Mouse (Mus musculus): ENCODE data around the gene Trappc6b. TPM values are rescaled to one million over a fixed set of nuclear protein-coding genes. Genes with fewer than 3 reads are reported as not detected.

The Trappc6b gene
- 10 to 100 TPM; 46.7 to 50.0 TPM for total RNA-seq (2021)
- long read RNA-seq, experiment 1, transcript Trappc6b-201 (6 exons, 1,255 nt) = major isoform, 40 of 56 reads
- long read RNA-seq, experiment 1, partial matches to known transcripts = 9 of 56 reads
- long read RNA-seq, experiment 1, other reads (novel, unspliced or antisense) = 6 of 56 reads
- long read RNA-seq, experiment 2, transcript Trappc6b-201 (6 exons, 1,255 nt) = major isoform, 31 of 36 reads
- long read RNA-seq, experiment 2, partial matches to known transcripts = 2 of 36 reads
- long read RNA-seq, experiment 2, other reads (novel, unspliced or antisense) = 1 of 36 reads

DNA sequence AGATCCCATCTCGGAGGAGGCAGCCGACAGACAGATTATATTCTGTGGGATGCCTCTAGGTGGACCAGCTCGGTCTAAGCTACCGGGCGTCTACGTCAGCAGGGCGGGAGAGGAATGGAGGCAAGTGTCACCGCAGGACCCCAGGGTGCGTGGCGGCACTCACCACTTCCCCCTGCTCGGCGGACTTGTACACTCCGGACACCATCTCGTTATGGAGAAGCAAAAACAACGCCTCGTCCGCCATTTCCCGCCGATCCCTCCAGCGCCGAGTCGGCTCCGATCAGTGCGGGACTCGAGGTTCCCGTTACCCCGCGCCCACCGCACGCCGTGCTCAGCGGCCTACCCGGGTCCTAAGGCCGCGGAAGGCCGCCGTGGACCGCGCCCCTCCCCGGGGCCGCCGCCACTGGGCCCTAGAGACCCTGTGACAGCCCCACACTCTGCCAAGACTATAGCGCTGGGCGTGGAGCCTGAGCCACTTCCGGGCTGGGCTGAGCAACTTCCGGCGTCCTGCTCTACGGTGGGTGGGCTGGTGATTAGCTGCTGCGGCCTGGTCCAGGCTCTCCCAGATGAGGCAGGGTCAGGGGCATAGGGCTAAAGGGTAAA, at the start of gene Trappc6b:
TSS of gene Trappc6b (minus strand) at position 480 of the 603 bp plus-strand sequence.
- intact Hi-C loops (cut with DNase I) = loop anchor here (2.0 kb wide), 2 partner anchors 48 to 70 kb away; partner anchors contain the start of genes Gemin2 and Sec23a
- peak; percentile 82 to 88 for DNase-seq

DNA sequence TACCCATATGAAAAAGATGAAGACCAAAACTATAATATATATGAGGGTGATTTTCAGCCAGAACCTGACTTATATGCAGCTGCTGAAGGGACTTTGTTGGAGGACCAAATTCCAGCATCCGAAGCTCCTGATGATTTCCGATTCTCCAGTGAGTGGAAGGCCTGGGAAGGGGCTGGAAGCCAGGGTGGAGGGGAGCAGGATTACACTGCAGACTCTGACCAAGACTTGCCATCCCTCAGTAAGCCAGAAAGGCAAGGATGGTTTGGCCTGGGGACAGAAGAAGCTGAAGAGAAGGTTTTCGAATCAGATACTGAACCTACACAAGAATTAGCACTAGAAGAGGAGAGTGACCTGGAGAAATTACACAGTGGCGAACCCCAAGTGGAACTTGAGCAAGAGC, 46.7 kb upstream of the Trappc6b start:
- intact Hi-C loops (cut with DNase I) = no loop called here
- DNase-seq = no peak

DNA sequence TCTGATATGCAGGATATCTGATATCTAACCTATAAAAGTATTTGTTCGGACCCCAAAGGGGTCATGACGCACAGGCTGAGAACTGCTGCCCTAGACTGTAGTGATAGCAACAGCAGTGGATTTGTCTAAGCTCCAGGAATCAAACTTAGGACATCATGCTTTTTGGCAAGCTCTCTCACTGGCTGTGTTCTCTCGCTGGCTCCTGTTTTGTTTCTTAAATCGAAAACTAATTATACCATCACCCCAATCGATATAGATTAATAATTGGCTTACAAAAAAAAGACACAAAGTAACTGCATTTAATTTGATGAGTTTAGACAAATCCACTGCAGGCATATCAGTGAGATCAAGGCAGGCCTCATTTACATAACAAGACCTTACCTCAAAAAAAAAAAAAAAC, 45.2 kb upstream of the Trappc6b start:
- intact Hi-C loops (cut with DNase I) = no loop called here

DNA sequence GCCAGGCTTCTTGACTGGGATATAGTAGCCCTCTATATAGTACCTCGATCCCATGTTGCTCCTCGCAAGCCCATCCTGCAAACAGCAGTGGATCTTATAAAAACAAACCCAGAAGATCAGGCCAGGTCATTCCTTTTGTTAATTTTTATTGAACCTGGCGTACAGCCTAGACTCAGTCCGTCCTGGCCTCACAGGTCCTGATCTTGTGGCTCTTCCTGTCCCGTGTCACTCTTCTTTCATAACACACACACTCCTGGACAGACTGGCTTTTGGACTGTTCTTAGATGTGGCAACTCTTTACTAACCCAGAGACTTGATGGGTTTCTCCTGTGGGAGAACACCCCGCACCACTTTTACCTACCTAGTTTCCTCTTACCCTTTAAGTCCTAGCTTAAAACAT, 44.6 kb upstream of the Trappc6b start:
- no peak for DNase-seq
- intact Hi-C loops (cut with DNase I) = no loop called here

More for the DNA sequence above, 45.2 kb upstream of the Trappc6b start:
- DNase-seq = no peak

DNA sequence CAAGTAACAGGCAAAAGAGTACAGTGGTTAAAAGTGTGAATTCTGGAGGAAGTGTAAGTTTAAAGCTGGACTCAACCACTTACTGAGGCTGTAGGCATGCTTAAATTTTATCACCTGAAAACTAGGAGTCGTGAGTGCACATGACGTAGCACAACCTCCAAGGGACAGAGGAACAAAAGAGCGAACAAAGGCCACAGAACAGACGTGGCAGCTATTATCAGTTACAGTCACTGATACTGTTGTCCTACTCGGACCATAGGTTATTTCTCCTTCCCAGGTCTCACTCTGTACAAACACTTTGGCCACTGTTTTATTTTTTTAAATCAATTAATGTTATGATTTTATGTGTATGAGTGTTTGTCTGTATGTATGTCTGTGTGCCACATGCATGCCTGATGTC, 43.5 kb upstream of the Trappc6b start:
- DNase-seq = no peak
- intact Hi-C loops (cut with DNase I) = no loop called here

DNA sequence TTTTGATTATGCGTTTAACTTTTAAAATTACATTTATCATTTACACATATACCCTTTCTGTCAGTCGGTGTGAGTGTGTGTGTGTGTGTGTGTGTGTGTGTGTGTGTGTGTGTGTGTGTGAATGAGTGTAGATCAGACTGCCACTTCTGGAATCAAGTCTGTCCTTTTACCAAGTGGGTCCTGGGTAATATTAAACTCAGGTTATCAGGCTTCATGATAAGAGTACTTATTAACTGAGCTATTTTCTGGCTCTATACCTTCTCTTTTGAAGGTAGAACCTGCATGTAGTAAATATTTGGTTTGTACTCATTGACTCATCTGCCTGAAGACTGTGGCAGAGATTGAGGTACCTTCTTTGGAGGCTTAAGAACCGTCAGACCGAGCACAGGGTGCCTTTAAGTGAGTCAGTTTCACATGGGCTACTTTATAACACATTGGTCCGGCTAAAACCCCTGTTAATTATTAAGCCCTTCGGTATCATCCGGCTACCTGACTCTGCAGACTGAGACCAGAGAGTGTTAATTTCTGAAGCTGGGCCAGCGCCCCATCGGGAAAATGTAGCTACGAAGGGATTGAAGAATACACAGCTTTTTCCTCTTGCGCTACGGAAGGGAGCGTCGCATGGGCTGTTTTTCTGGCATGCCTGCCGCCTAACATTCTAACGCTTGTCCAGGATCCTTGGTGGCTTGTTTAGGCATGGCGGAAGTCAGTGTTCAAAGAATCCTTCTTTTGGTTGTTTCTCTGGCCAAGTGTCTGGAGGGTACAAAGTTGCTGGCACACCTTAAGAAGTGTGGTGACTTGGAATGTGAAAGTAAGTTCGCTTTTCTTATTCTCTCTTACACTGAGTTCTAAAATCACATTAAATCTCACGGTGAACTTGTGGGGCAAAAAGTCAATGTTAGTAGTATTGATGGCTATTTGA, 34.1 kb upstream of the Trappc6b start, which contains the start of gene Mia2:
TSS of gene Mia2 (plus strand) at position 696 of the 922 bp plus-strand sequence.
- intact Hi-C loops (cut with DNase I) = no loop called here
- no peak for DNase-seq

DNA sequence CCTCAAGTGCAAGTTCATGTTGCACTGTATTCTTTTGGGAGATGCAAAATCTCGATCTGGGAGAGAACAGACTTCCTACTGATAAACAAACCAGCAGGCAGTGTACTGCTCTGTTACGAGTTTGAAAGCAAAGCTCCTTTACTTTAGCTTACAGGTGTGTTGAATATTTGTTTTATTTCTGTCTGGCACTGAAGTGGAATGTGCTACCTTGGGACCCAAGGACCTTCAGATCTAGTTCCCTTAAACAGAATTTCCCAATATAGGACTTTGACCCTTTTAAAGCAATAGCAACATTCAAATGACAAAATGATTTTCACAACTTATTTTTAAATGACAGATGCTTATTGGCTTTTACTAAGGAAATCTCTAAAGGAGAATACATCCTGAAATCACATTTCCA, 32.3 kb upstream of the Trappc6b start:
- no peak for DNase-seq
- intact Hi-C loops (cut with DNase I) = no loop called here

DNA sequence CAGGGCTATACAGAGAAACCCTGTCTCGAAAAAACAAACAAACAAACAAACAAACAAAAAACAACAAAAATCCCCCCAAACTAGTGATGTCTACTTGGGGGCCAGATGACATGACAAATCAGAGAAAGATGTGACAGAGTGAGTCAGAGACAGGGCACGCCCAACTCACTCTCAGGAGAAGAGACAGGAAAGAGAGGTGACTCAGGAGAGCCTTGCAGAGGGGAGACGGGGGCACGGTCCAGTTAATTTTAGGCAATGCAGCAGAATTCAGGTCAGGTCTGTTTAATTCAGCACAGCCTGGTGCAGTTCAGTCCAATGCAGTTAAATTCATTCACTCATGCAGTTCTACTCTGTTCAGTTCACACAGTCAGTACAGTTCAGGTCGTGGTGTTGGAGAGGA, 24.9 kb upstream of the Trappc6b start:
- intact Hi-C loops (cut with DNase I) = no loop called here
- DNase-seq = no peak

DNA sequence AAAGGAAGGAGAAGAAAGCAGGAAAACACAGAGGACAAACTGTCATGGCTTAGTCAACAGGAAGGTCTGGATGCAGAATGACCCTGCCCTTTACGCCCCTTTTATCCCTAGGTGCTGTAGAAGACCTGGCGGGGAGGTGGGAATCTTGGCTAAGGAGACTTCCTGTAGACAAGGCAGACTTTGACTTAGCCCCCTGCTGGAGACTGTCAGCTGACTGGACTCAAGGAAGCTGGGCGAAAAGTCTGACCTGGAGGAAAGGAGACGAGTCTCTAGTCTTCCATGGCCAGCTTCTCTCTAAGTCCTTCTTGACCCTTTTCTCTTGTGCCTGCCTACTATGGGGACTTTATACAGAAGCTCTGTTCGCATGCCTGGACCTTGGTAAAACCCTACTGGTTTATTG, 23.2 kb upstream of the Trappc6b start:
- intact Hi-C loops (cut with DNase I) = no loop called here

DNA sequence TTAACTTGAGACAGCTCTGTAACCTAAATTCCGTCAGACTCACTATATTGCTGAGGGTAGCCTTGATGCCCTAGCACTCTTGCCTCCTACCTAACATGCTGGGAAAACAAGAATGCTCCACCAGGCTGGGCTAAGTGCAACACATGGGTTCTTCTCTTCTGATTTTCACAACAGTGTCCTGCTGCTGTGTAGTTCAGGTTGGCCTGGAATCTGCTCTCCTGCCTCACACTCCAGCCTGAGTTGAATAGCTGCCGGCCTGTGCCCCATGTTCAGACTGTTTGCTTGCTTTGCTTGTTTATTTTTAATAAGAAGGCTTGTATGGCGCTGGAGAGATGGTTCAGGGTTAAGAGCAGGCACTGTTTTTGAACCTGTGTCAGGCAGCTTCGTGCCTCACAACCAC, 19.2 kb upstream of the Trappc6b start:
- no peak for DNase-seq
- intact Hi-C loops (cut with DNase I) = no loop called here

More for the DNA sequence above, 23.2 kb upstream of the Trappc6b start:
- no peak for DNase-seq

DNA sequence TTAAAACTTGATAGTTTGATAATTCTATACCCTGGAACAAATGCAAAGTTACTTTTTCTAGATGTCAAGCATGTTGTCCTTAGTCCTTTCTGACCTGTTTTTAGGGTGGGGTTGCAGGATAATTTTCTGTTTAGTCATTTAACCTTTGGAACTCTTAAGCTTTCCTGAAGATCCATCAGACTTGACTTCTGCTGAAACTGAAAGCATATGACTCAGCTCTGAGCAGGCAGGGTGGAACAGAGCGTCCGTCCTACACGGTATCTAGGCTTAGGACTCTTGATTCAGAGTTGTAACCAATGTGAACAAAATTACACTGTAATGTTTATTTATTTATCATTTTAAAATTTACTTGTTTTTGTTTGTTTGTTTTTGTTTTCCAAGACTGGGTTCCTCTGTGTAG, 16.6 kb upstream of the Trappc6b start:
- intact Hi-C loops (cut with DNase I) = no loop called here

DNA sequence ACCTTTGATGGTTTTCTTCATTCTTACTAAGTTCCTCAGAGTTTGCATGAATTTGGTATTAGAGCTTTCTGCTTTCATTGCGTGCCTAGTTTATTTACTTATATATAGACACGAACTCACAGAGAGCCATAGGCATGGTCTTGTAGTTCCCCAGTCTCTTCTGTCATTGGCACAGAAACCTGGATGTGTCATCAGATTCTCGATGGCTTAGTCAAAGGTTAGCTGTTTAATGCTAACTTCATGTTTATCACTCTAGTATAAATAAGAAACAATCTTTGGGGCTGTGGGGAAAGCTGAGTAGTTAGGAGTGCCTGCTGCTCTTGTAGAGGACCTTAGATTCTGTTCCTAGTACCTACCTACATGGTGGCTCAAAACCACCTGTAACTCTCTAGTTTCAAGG, 15.7 kb upstream of the Trappc6b start:
- intact Hi-C loops (cut with DNase I) = no loop called here
- DNase-seq = no peak

More for the DNA sequence above, 16.6 kb upstream of the Trappc6b start:
- DNase-seq = no peak

DNA sequence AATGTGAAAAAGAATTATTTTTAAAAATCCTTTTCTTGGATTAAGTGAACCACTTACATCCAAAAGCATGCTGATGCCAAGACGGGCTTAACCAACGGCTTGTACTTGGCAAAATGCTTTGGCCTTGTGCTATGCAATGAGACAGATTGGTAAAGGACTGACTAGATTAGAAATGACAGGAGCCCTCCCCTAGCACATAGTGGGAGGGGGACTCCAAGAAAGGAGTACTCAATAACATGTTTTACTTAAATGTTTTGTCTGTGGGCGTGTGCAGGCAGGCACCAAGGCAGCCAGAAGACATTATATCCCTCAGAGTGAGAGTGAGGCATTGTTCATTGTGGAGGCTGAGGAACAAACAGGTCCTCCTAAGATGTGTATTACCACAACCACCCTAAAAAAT, 12.8 kb upstream of the Trappc6b start:
- no peak for DNase-seq
- intact Hi-C loops (cut with DNase I) = no loop called here

DNA sequence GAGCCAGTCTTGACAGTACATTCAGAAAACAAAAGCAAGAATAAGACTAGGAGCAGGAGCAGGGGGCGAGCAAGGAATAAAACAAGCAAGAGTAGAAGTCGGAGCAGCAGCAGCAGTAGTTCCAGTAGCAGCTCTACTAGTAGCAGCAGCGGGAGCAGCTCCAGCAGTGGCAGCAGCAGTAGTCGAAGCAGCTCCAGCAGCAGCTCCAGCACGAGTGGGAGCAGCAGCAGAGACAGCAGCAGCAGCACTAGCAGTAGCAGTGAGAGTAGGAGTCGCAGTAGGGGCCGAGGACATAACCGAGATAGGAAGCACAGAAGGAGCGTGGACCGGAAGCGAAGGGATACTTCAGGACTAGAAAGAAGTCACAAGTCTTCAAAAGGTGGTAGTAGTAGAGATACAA, 11.0 kb upstream of the Trappc6b start:
- intact Hi-C loops (cut with DNase I) = no loop called here
- DNase-seq = no peak

DNA sequence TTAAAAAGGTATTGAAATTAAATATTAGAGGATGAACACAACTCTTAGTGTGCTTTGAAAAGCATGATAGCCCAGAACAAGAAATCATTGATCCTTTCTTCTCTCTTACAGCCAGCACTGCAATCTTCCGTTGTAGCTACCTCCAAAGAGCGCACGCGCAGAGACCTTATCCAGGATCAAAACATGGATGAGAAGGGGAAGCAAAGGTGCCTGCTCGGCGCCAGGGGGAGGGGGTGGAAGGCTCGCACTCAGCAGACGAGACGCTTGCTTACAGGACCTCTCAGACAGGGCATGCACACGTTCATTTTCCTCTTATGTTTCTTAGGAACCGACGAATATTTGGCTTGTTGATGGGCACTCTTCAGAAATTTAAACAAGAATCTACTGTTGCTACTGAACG, 7.5 kb upstream of the Trappc6b start:
- intact Hi-C loops (cut with DNase I) = loop anchor here (5.0 kb wide), 1 partner anchor 149 kb away; the partner anchor contains the start of gene Fbxo33
- no peak for DNase-seq

DNA sequence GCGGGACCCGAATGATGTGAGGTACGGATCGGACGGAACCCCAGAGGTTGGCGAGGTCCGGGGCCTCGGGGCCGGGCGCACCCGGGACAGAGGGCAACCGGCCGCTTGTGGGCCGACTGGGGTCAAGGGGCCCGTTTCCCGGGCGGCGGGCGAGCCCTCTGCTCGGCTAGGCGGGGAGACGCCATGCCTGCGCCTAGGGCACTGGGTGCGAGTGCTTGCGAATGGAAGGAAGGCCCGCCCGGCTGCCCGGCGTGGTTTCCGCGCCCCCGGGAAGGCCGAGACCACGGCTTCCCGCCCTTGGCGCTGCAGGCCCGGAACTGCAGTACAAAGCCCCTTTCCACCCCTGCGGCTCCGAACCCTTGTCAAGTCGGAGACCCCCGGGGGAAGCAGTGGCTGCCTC, 5.8 kb upstream of the Trappc6b start:
- no peak for DNase-seq
- intact Hi-C loops (cut with DNase I) = loop anchor here (5.0 kb wide), 1 partner anchor 150 kb away; the partner anchor contains the start of gene Fbxo33

DNA sequence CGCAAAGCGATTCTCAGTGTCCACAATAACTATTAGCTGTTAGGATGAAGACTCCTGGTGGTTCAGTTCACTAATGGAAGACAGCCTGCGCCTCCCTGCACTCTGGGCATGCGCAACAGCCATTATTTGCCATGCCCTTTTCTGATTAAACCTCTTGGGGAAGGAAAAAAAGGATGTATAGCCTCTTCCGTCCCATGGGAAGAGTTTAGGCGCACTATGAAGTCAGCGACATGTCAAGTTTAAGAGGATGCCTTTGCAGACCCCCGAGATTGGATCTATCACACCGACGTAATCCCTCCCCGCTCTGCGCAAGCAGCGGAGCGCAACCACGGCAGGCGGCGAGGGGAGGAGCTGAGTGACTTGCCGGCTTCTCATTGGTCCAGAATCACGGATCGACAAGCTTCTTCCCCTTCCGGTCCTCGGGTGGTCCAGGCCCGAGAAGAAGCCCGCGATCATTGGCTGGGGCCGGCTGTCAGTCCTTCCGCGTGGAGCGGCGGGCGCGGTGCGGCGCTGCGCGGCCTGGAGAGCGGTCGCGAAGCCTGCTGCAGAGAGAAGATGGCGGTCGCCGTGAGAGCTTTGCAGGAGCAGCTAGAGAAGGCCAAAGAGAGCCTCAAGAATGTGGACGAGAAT, 5.3 kb upstream of the Trappc6b start, which contains the start of gene Pnn:
TSS of gene Pnn (plus strand) at position 437 of the 630 bp plus-strand sequence.
- intact Hi-C loops (cut with DNase I) = loop anchor here (5.0 kb wide), 1 partner anchor 151 kb away; the partner anchor contains the start of gene Fbxo33
- DNase-seq = peak; percentile 96 to 97

DNA sequence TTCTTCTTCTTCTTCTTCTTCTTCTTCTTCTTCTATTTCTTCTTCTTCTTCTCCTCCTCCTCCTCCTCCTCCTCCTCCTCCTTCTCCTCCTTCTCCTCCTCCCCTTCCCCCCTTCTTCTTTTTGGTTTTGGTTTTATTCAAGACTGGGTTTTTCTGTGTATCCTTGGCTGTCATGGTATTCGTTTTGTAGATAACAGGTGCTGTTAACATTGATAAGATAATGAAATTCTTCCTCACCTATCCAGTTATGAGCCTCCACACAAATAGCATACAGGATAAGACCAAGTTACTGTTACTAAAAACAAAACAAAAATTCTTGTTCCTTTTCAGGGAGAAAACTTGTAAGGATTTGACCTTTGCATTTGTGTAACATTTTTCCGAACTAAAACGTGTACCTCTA, 4.5 kb upstream of the Trappc6b start:
- no peak for DNase-seq
- intact Hi-C loops (cut with DNase I) = loop anchor here (5.0 kb wide), 1 partner anchor 152 kb away; the partner anchor contains the start of gene Fbxo33

DNA sequence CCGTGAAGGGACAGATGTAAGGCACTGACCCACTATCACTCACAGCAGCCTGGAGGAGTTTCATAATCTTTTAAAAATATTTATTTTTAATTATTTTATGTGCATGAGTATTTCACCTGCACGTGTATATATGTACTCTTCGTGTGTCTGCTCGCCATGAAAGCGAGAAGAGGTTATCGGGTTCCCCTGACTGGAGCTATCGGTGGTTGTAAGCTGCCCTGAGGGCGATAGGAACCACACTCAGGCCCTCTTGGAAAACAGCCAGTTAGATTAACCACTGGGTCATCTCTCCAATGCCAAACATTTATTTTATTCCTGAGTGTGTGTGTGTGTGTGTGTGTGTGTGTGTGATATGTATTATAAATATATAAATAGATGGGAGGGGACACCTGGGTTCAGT, 3.6 kb upstream of the Trappc6b start:
- no peak for DNase-seq
- intact Hi-C loops (cut with DNase I) = loop anchor here (5.0 kb wide), 1 partner anchor 152 kb away; the partner anchor contains the start of gene Fbxo33

DNA sequence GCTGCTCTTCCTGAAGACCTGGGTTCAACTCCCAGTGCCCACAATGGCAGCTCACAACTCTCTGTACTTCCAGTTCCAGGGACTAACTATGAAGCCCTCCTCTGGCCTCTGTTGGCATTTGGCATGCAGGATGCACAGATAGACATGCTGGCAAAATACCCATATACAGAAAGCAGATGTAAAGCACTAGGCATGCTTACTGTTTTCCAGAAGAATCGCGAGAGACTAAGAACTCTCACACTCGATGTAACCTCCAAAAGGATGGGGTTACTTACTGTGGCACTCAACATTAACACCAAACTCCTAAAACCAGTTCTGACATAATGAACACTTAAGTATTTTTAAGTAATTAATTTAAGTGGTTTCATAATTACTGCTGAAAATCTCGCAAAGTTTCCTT, 950 bp downstream of the Trappc6b start:
- intact Hi-C loops (cut with DNase I) = loop anchor here (2.0 kb wide), 2 partner anchors 48 to 70 kb away; partner anchors contain the start of genes Gemin2 and Sec23a
- no peak for DNase-seq
